Mouse (Mus musculus) neural tube, embryonic 13.5 days (tissue): ENCODE data around the gene Nt5dc2. TPM values are rescaled to one million over a fixed set of nuclear protein-coding genes. Genes with fewer than 3 reads are reported as not detected.
A peak's percentile ranks its signal among the peaks of the same experiment; 100 is the strongest.

ENCODE experiments used
- ATAC-seq: fragments of 200-750 bp; cut with Nextera tagmentation; 2 replicates; pipeline ENCODE4 v1.8.0; 2017; ENCODE audit warnings: low read depth, mild to moderate bottlenecking, moderate TSS enrichment, moderate library complexity
- H3K27ac ChIP-seq: fragments of 300-500 bp; sonication (generic); replicated peaks from 2 replicates; pipeline ENCODE4 v1.5.1; 2015; ENCODE audit warnings: moderate library complexity, mild to moderate bottlenecking, inconsistent platforms
- H3K27me3 ChIP-seq: fragments of 300-500 bp; sonication (generic); 2 replicates; pipeline ENCODE4 v1.6.1; 2015; ENCODE audit warnings: mild to moderate bottlenecking, inconsistent platforms
- H3K36me3 ChIP-seq: fragments of 300-500 bp; sonication (generic); 2 replicates; pipeline ENCODE4 v1.6.1; 2015; ENCODE audit warnings: mild to moderate bottlenecking, inconsistent platforms
- H3K4me1 ChIP-seq: fragments of 300-500 bp; sonication (generic); replicated peaks from 2 replicates; pipeline ENCODE4 v1.6.1; 2015; ENCODE audit warnings: inconsistent platforms
- H3K4me2 ChIP-seq: fragments of 300-500 bp; sonication (generic); 2 replicates; pipeline ENCODE4 v1.6.1; 2015; ENCODE audit warnings: inconsistent platforms, mild to moderate bottlenecking, moderate library complexity
- H3K4me3 ChIP-seq: fragments of 300-500 bp; sonication (generic); 2 replicates; pipeline ENCODE4 v1.5.1; 2015; ENCODE audit warnings: mild to moderate bottlenecking, inconsistent platforms
- H3K9ac ChIP-seq: fragments of 300-500 bp; sonication (generic); 2 replicates; pipeline ENCODE4 v1.6.1; 2015; ENCODE audit warnings: moderate library complexity, mild to moderate bottlenecking, inconsistent platforms
- H3K9me3 ChIP-seq: fragments of 300-500 bp; sonication (generic); 2 replicates; pipeline ENCODE4 v1.6.1; 2016; ENCODE audit warnings: inconsistent platforms
- WGBS: fragments of 180-500 bp; shearing (Covaris S2); methylation state at CpG from one replicate; pipeline ENCODE4 v1.1.7; 2015; 5-methylcytosine and 5-hydroxymethylcytosine counted together
- polyA plus RNA-seq: library from polyadenylated mRNA; unstranded; fragments of >200 nt; fragmentation: Nextera tagmentation; extraction: Ambion mirVana; gene quantifications from 2 replicates; pipeline ENCODE4 v1.2.1, GENCODE M21; 2015

Nt5dc2 gene
- polyA plus RNA-seq, 1 experiment from 2014 or later: 276 TPM

DNA sequence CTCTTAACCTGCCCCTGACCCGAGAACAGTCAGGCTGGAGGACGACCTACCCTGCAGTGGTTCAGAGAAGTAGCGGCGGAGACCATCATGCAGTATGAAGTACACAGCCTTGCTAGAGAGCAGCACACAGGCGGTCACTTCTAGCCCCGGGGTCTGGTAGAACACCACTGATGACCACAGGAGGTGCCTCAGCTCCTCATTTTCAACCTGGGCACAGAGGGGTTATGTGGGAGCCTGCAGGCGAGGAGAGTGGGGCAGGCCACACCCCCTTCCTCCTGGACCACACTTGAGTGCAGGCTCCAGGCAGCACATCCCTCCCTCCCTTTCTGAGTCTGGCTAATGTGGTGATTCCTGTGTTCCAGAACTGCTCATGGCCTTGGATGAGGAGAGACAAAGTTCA lies 42.7 kb downstream of the Nt5dc2 start:
- no peak overlapping the region for H3K27ac ChIP-seq
- no peak overlapping the region for H3K4me3 ChIP-seq
- ATAC-seq: no peak
- 88% methylated on average over 7 of the region's 7 CpGs for WGBS
- no peak overlapping the region for H3K9ac ChIP-seq
- H3K9me3 ChIP-seq: no peaks in the 10 kb centered on the region
- H3K36me3 ChIP-seq: peaks cover 90% of the 10 kb centered on the region
- 0 out of 2 replicates have a peak, but pooled peaks cover 3% of the 10 kb centered on the region for H3K4me1 ChIP-seq
- no peaks in the 10 kb centered on the region for H3K27me3 ChIP-seq
- no peak overlapping the region for H3K4me2 ChIP-seq

DNA sequence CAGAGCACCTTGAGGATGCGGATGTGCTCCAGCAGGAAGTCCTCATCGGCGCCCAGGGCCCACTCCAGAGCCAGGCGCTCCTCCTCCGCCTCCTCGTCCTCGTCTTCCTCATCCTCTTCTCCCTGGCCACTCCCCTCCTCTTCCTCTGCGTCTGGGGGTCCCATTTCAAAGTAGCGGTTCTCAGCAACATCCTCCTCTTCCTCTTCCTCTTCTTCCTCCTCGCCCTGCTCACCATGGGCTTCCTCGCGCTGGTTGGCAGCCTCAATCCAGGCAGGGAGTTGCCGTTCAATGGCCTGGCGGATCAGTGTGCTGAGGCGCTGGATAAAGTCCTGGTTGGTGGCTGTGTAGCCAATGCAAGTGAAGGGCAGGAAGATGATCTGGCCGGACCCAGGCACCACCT lies 46.4 kb downstream of the Nt5dc2 start:
- no peaks in the 10 kb centered on the region for H3K9me3 ChIP-seq
- H3K36me3 ChIP-seq: peaks cover 99% of the 10 kb centered on the region
- H3K9ac ChIP-seq: no peak overlapping the region
- H3K4me2 ChIP-seq: no peak overlapping the region
- no peak overlapping the region for H3K4me3 ChIP-seq
- no peaks in the 10 kb centered on the region for H3K27me3 ChIP-seq
- 93% methylated on average over 16 of the region's 16 CpGs for WGBS
- ATAC-seq: no peak
- H3K4me1 ChIP-seq: no peaks in the 10 kb centered on the region
- H3K27ac ChIP-seq: no peak overlapping the region

DNA sequence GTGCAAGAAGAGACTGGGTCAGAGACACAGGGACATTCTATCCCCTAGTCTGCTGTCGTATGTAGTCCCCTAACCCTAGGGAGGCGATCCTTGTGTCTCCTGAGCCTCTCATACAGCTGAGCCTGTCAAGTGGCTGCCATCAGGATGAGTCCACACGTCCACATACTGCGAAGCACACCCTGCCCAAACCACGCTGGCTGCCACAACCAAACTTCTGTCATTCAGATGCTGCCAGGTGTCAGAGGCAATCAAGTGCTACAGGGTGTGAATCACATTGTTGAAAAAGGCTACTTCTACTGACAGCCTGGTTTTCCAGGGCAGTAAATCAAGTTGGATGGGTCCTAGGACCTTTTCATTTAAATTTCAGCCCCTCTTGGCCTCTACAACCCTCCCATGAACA lies 46.9 kb downstream of the Nt5dc2 start:
- no peak for ATAC-seq
- 88% methylated on average over 5 of the region's 5 CpGs for WGBS
- Histone ChIP-seq H3K9ac (no peak overlapping the region), H3K4me1 (no peaks in the 10 kb centered on the region), H3K27ac (no peak overlapping the region), H3K36me3 (peaks cover 99% of the 10 kb centered on the region), H3K27me3 (no peaks in the 10 kb centered on the region), H3K4me3 (no peak overlapping the region), H3K9me3 (no peaks in the 10 kb centered on the region), H3K4me2 (no peak overlapping the region)

DNA sequence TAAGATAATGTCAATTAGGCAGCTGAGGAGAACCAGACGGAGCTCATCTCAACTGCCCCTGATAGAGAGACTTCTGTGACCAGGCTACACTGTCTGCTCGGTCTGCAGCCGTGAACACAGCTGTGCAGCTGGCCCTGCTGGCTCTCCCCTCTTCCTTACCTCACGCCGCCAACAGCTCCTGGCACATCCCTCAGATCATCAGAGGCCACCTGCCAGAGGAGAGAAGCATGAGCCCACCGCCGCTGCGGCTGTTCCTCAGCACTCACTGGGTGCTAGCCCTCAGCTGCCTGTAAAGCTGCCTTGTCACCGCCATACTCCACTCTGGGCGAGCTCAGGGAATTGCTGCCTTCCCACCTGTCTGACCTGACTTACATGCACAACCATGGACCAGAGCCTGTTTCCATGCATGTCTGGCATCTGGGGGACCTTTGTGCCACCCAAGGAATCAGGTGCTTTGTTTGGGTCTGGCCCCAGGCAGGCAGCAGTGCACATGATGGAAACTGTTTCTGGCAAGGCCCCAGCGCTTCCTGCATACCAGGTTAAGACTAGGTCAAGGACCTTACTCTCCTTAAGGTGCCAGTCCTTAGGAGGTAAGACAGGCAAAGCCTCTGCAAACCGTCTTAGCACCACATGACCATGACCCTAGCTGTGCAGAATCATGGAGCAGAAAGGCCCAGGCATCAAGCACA lies 49.0 kb downstream of the Nt5dc2 start:
- peaks cover 99% of the 10 kb centered on the region for H3K36me3 ChIP-seq
- no peak for ATAC-seq
- H3K9ac ChIP-seq: no peak overlapping the region
- H3K4me2 ChIP-seq: no peak overlapping the region
- H3K27ac ChIP-seq: no peak overlapping the region
- H3K9me3 ChIP-seq: no peaks in the 10 kb centered on the region
- no peak overlapping the region for H3K4me3 ChIP-seq
- no peaks in the 10 kb centered on the region for H3K27me3 ChIP-seq
- 94% methylated on average over 12 of the region's 12 CpGs for WGBS
- no peaks in the 10 kb centered on the region for H3K4me1 ChIP-seq

DNA sequence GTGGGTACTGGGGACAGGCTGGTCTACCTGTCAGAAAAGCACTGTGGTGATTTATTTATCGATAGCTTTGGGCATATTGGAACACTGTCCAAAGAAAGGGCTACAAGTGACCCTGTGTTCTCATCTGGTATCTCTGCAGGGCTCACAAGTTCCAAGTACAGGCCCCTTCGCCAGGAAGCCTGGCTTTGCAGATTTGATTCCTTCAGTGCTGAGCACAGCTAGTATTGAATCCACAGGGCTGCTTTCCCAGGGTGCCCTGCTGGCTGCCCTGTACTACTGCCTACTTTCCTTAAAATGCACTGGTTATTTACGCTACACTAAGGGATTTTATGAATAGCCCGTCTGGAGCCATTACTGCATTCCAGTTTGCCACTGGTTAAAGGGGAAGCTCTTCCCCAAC lies 50.7 kb downstream of the Nt5dc2 start:
- H3K36me3 ChIP-seq: peaks cover 99% of the 10 kb centered on the region
- H3K4me2 ChIP-seq: no peak overlapping the region
- no peak for ATAC-seq
- 84% methylated on average over 4 of the region's 4 CpGs for WGBS
- no peaks in the 10 kb centered on the region for H3K4me1 ChIP-seq
- no peak overlapping the region for H3K9ac ChIP-seq
- H3K27me3 ChIP-seq: no peaks in the 10 kb centered on the region
- no peak overlapping the region for H3K4me3 ChIP-seq
- H3K27ac ChIP-seq: no peak overlapping the region
- H3K9me3 ChIP-seq: no peaks in the 10 kb centered on the region

DNA sequence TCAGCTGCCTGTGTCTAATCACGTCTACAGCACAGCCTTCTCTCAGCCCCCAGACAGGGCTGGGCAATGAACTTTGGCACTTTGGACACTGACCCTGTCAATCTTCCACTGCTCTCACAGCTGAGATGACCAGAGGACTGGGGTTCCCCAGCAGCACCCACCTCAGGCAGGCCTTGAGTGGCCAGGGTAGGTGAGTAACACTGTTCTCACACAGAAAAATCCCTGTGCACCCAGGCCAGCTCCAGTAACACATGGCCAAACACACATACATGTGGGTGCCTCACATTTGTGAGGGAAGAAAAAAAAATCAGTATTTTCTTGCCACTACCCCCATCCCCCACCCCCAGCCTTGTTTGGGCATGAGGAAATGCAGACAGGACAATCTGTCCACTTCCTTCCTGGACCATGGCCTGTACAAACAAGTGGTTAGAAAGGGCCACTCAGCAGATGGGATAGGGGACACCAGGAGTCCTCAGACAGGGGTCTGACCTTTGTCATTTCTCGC lies 52.0 kb downstream of the Nt5dc2 start:
- ATAC-seq: no peak
- H3K4me1 ChIP-seq: no peaks in the 10 kb centered on the region
- no peaks in the 10 kb centered on the region for H3K9me3 ChIP-seq
- no peak overlapping the region for H3K27ac ChIP-seq
- no peak overlapping the region for H3K9ac ChIP-seq
- no peak overlapping the region for H3K4me3 ChIP-seq
- WGBS: 87% methylated on average over 2 of the region's 2 CpGs
- H3K4me2 ChIP-seq: no peak overlapping the region
- H3K36me3 ChIP-seq: peaks cover 99% of the 10 kb centered on the region
- no peaks in the 10 kb centered on the region for H3K27me3 ChIP-seq

DNA sequence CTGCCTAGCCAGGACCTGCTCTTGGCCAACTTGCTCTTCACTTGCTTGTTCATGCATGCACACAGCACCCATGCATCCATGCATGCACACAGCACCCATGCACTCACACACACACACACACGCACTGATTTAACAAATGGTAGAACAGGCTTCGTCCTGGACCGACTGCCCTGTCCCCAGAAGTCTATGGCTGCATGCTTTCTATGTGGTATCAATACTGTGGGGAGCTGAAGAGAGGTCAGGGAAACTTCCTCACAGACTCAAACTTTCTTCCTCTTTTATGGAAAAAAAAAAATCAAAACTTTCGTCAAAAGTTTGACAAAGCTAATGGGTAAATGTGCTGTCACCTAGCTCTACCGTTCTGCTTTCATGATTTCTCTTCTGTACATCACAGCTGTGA lies 52.7 kb downstream of the Nt5dc2 start:
- H3K4me1 ChIP-seq: no peaks in the 10 kb centered on the region
- no peak for ATAC-seq
- no peaks in the 10 kb centered on the region for H3K9me3 ChIP-seq
- 90% methylated on average over 5 of the region's 5 CpGs for WGBS
- no peaks in the 10 kb centered on the region for H3K27me3 ChIP-seq
- no peak overlapping the region for H3K9ac ChIP-seq
- H3K4me2 ChIP-seq: no peak overlapping the region
- H3K36me3 ChIP-seq: peaks cover 100% of the 10 kb centered on the region
- 0 out of 2 replicates have a peak overlapping the region, but pooled peaks have one; percentile 5 for H3K27ac ChIP-seq
- no peak overlapping the region for H3K4me3 ChIP-seq

DNA sequence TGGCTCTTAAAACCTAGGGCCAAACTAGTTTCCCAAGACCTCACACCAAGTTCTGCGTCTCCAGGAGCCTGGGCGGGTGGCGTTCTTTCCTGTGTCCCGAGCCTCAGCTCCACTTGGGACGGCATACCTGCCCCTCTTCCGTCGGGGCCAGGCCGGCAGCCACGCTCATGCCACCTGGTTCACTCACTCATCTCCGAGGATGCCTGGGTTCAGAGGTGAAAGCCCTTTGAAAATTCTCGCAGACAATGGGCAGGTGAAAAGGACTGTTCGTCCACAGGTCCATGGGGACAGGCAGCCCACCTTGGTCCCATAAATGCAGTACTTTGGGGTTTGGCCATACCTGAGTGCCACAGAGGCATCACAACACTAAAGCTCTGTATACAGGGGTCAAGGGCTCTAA lies 53.3 kb downstream of the Nt5dc2 start:
- Histone ChIP-seq H3K9ac (no peak overlapping the region), H3K27me3 (no peaks in the 10 kb centered on the region), H3K4me1 (no peaks in the 10 kb centered on the region), H3K9me3 (no peaks in the 10 kb centered on the region), H3K36me3 (peaks cover 100% of the 10 kb centered on the region), H3K27ac (no peak overlapping the region), H3K4me3 (no peak overlapping the region), H3K4me2 (no peak overlapping the region)
- 94% methylated on average over 12 of the region's 12 CpGs for WGBS
- no peak for ATAC-seq

DNA sequence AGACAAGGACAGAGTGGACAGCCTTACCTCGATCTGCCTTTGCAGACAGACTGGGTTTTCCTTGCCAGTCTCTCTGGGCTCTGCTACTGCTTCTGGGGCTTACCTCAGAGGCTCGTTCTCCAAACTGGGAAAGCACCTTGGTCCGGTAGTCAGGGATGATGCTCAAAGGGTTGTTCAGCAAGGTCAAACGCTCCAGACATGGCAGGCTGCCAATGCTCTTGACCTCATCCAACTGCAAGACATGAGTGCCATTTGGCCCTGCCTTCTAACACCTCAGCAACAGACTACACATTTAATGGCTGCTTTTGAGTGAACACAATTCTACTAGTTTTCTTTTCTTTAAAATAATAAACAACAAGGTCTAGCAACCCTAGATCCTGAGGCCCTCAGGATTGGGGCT lies 55.8 kb downstream of the Nt5dc2 start:
- H3K4me2 ChIP-seq: no peak overlapping the region
- 88% methylated on average over 4 of the region's 4 CpGs for WGBS
- no peak overlapping the region for H3K9ac ChIP-seq
- H3K4me3 ChIP-seq: no peak overlapping the region
- ATAC-seq: no peak
- no peaks in the 10 kb centered on the region for H3K27me3 ChIP-seq
- peaks cover 100% of the 10 kb centered on the region for H3K36me3 ChIP-seq
- H3K27ac ChIP-seq: no peak overlapping the region
- H3K9me3 ChIP-seq: no peaks in the 10 kb centered on the region
- no peaks in the 10 kb centered on the region for H3K4me1 ChIP-seq

Other genes starting within 250 kb of the Nt5dc2 start
- gene Itih4, start 244.6 kb upstream of the Nt5dc2 start, polyA plus RNA-seq: not detected in 2 replicates
- 0.42 and 0.87 TPM in 2 replicates for gene Itih3, start 207.3 kb upstream of the Nt5dc2 start, polyA plus RNA-seq
- gene Itih1, start 187.8 kb upstream of the Nt5dc2 start, polyA plus RNA-seq: 0.10 TPM in 1 of 2 replicates, not detected in the other
- gene Nek4, start 179.7 kb upstream of the Nt5dc2 start, polyA plus RNA-seq: 13.5 and 16.4 TPM in 2 replicates
- 62.8 and 65.0 TPM in 2 replicates for gene Glt8d1, start 129.7 kb upstream of the Nt5dc2 start, polyA plus RNA-seq
- gene Spcs1, start 129.4 kb upstream of the Nt5dc2 start, polyA plus RNA-seq: 360 and 392 TPM in 2 replicates
- gene Pbrm1, start 111.9 kb upstream of the Nt5dc2 start, polyA plus RNA-seq: 142 and 149 TPM in 2 replicates
- 58.2 and 64.0 TPM in 2 replicates for gene Gnl3, start 111.9 kb upstream of the Nt5dc2 start, polyA plus RNA-seq
- gene Smim4, start 2.1 kb upstream of the Nt5dc2 start, polyA plus RNA-seq: 66.5 and 89.9 TPM in 2 replicates
- 18.0 and 26.0 TPM in 2 replicates for gene Stab1, start 37.6 kb downstream of the Nt5dc2 start, polyA plus RNA-seq
- gene Tnnc1, start 77.3 kb downstream of the Nt5dc2 start, polyA plus RNA-seq: 21.3 and 65.5 TPM in 2 replicates
- gene Nisch, start 85.9 kb downstream of the Nt5dc2 start, polyA plus RNA-seq: 329 and 336 TPM in 2 replicates
- gene Sema3g, start 86.8 kb downstream of the Nt5dc2 start, polyA plus RNA-seq: 1.1 and 1.4 TPM in 2 replicates
- gene Phf7, start 120.3 kb downstream of the Nt5dc2 start, polyA plus RNA-seq: 12.2 and 13.2 TPM in 2 replicates
- gene Bap1, start 120.4 kb downstream of the Nt5dc2 start, polyA plus RNA-seq: 95.9 and 97.2 TPM in 2 replicates
- gene Dnah1, start 192.8 kb downstream of the Nt5dc2 start, polyA plus RNA-seq: 3.4 and 4.3 TPM in 2 replicates
- gene Capn7, start 205.6 kb downstream of the Nt5dc2 start, polyA plus RNA-seq: 74.1 and 77.6 TPM in 2 replicates